Mouse (Mus musculus) urinary bladder, postnatal 36 days (tissue): ENCODE data around the gene Sdad1.

Experiments
- DNase-seq, 2 experiments: peaks; one replicate each; pipeline ENCODE4 v3.0.0; 2022; ENCODE audit warnings: low spot score in 2 of 2, mixed read lengths in 1 of 2

The Sdad1 gene

GRCm38 (mm10) chr5:92312046-92312715, 1.9 kb upstream of the Sdad1 start:
- DNase-seq, result peak; percentile 62 to 83

- no peak for DNase-seq
These were observed 6.0 kb downstream of the Sdad1 start for GRCm38 (mm10) chr5:92304291-92304690.

- DNase-seq, result no peak
These were observed 8.0 kb downstream of the Sdad1 start for GRCm38 (mm10) chr5:92302149-92302840.

GRCm38 (mm10) chr5:92294525-92294924, 15.8 kb downstream of the Sdad1 start:
- no peak for DNase-seq

- no peak for DNase-seq
These were observed 18.4 kb downstream of the Sdad1 start for GRCm38 (mm10) chr5:92291652-92292414.

- DNase-seq, result no peak
These were observed 22.4 kb downstream of the Sdad1 start for GRCm38 (mm10) chr5:92287840-92288239.

GRCm38 (mm10) chr5:92283107-92283506, 27.2 kb downstream of the Sdad1 start:
- no peak for DNase-seq

GRCm38 (mm10) chr5:92282571-92282970, 27.7 kb downstream of the Sdad1 start:
- DNase-seq, result peak in 1 of 2 experiments; percentile 58

- no peak for DNase-seq
These were observed 31.2 kb downstream of the Sdad1 start for GRCm38 (mm10) chr5:92278942-92279537.

GRCm38 (mm10) chr5:92277437-92278394, 32.6 kb downstream of the Sdad1 start, which contains the start of gene Naaa:
Naaa (minus strand) TSS chr5:92278170.
- DNase-seq, result peak; percentile 85 to 91

GRCm38 (mm10) chr5:92270496-92270895, 39.8 kb downstream of the Sdad1 start:
- DNase-seq, result no peak

GRCm38 (mm10) chr5:92263761-92264359, 46.4 kb downstream of the Sdad1 start:
- DNase-seq, result no peak

GRCm38 (mm10) chr5:92262646-92263045, 47.6 kb downstream of the Sdad1 start:
- no peak for DNase-seq

GRCm38 (mm10) chr5:92256218-92256617, 54.1 kb downstream of the Sdad1 start, which contains the start of gene Ppef2:
Ppef2 (minus strand) TSS chr5:92256278.
- no peak for DNase-seq

GRCm38 (mm10) chr5:92254476-92254875, 55.8 kb downstream of the Sdad1 start:
- DNase-seq, result no peak

- DNase-seq, result no peak
These were observed 57.4 kb downstream of the Sdad1 start for GRCm38 (mm10) chr5:92252797-92253343.

GRCm38 (mm10) chr5:92252031-92252430, 58.2 kb downstream of the Sdad1 start:
- no peak for DNase-seq

GRCm38 (mm10) chr5:92248614-92249013, 61.7 kb downstream of the Sdad1 start:
- DNase-seq, result no peak

GRCm38 (mm10) chr5:92245483-92245882, 64.8 kb downstream of the Sdad1 start:
- no peak for DNase-seq

- DNase-seq, result no peak
These were observed 65.4 kb downstream of the Sdad1 start for GRCm38 (mm10) chr5:92244900-92245299.
